Mouse (Mus musculus): Measurements from ENCODE around the gene Nek10.
A peak's percentile ranks its signal among the peaks of the same experiment; 100 is the strongest.
"Not testable (repeated sequence)": the region's sequence is repeated elsewhere in the genome, so short reads cannot be mapped to it uniquely, and the experiment has no call there.

Nek10 gene

DNA sequence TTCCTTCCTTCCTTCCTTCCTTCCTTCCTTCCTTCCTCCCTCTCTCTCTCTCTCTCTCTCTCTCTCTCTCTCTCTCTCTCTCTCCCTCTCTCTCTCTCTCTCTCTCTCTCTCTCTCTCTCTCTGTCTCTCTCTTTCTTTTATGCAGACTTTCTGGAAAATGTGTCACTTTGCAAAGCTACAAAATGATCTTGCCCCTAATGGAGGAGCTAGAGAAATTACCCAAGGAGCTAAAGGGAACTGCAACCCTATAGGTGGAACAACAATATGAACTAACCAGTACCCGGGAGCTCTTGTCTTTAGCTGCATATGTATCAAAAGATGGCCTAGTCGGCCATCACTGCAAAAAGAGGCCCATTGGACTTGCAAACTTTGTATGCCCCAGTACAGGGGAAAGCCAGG, at the start of gene Nek10:
TSS of gene Nek10 (plus strand) at position 301 of the 400 bp plus-strand sequence.
- DNase-seq (ENCODE audit: low spot score in 2 of 2): not testable (repeated sequence)

GRCm38 (mm10) chr14:14781169-14781568, 22.0 kb upstream of the Nek10 start:
- DNase-seq (ENCODE audit: low spot score in 2 of 2): no peak

GRCm38 (mm10) chr14:14784223-14784622, 19.0 kb upstream of the Nek10 start:
- no peak for DNase-seq (ENCODE audit: low spot score in 2 of 2)

- no peak for DNase-seq (ENCODE audit: low spot score in 2 of 2)
These were observed 16.2 kb upstream of the Nek10 start for GRCm38 (mm10) chr14:14786979-14787378.

DNA sequence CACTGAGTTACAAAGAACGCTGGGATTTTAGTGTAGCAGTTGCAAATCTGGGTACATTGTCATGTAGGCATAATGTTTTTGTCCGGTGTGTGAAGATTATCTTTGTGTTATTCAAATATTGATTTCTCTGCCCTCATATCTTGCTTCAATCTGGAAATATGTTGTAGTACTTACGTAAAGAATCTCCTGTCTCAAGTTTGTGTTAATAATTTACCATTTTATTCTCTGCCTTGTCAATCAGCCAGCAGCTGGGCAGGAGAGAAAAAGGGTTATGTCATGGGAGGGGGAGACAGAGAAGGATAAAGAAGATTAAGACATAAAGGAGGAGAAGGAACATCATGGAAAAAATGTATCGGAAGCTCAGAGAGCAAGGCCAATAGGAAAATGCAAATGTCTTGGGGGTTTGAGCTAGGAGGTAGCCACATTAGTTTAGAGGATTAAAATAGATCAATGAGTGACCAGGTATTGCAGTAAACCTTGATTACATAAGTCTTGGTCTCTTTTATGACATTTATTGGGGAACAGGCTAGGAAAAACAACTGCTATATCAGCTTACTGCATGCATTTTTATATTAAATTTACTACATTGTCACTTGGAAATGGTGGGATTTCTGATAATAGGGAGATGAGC, 13.3 kb upstream of the Nek10 start:
- no peak for DNase-seq (ENCODE audit: low spot score in 2 of 2)

DNA sequence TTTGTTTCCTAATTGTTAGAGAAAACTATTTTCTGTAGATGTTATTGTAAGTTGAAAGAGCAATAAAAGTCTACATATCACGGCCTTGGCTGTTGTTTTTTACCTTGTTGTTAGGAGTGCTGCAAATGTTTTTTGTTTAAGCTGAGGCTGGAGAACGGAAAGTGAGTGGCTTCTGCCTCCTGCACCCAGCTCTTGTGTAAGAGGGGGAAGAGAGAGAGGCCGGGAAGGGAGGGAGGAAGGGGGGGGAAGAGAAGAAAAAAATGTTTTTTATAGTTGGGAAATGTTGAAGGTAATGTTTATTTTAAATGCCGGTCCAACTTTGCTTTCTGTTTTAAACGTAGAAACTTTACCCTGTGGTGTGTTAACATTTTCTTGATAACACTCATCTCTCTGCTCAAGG, 3.4 kb upstream of the Nek10 start:
- no peak for DNase-seq (ENCODE audit: low spot score in 2 of 2)

DNA sequence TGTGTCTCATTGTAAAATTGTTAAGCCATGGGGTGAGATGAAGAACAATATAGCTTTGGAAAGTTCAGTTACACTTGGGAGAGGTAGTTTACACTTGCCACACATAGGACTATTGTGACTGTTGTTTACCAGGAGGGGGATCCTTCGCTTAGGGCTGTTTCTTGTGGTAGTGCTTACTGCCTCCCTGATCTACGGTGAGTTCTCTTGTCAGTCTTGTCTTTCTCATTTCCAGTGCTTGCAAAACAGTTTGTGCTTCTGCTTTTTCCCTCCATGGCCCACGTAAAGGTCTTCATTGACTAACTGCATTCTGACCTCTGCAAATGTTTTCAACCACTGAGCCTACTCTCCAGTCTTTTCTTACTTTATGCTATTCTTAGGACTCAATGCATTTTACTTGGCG, 2.9 kb upstream of the Nek10 start:
- no peak for DNase-seq (ENCODE audit: low spot score in 2 of 2)

DNA sequence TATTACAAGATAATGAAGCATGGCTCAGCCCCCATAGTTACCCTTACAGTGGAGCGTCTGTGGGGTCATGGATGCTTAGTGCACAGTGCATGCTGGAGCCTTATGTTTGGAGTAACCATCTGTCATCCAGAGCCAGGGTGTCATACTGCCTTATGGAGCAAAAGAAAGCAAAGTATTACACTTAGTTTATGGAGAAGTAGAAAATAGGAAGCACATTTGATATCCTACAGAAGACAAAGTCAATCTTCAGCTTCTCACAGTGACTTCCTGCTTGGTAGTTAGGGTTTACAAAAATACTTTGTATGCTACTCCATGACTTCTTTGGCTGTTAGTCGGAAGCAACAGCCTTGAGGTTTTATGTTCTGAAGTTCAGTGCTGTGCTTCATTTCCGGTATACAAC, 2.4 kb upstream of the Nek10 start:
- DNase-seq (ENCODE audit: low spot score in 2 of 2): no peak

GRCm38 (mm10) chr14:14803921-14804517, 804 bp downstream of the Nek10 start:
- peak; percentile 42 to 56 for DNase-seq (ENCODE audit: low spot score in 2 of 2)

DNA sequence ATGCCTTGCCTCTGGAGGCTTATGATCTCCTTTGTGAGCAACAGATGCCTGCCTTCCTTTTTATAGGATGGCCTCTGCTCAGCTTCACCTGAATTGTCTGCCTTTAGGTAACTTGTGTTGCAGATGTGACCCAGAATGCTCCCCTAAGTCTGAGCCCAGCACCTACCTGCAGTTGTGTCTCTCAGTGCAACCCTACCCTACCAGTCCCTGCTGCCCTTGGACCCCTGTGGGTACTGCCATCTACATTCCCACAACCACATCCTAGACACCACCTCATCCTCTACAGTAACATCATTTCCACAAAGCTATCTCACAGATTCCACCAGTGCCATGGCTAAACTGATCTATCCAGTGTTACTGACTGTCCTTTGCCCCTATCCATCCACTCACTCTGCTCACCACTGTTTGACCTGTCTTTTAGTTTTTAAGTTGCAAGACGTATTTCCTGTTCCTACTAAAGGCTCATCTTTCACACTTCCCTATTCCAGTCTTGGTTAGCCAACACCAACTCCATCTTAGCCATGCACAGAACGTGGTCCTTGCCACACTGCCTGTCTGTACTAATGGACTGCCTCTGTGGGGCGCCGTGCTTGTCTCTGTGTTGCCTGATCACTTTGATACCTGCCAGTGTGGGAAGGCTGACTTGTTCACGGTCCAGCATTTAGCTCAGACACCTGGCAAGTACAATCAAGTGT, 1.4 kb downstream of the Nek10 start:
- DNase-seq (ENCODE audit: low spot score in 2 of 2): no peak

DNA sequence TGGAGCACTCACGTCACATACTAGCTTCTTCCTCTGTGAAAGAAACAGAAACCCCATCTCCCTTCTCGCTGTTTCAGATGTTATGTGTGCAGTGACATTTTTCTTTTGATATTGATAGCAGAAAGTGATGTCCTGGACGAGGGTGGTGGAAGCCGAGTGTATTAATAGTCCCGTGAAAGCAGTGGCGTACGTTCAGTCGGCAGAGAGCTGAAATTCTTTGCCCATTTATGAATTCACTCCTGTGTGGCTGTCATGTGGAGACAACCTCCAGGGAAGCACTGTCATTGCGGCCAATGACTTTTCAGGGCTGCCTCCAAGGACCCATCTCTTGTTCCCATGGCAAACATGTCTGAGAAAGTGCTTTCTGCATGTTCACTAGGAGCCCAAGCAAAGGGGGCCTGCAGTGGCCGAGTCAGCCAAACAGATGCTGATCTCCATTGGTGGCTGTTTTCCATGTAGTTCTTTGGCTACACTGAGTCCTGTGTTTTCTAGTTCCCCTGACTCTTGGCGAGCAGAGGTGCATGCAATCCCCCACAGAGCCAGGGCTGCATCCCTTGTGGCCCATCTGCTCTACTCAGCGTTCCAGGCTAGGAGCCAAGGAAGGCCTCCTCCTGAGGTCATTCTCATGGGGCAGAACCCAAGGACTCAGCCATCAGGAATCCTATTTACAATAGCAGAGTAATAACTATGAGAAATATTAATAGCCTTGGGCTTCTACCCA, 29.5 kb downstream of the Nek10 start:
- peak in 1 of 2 experiments; percentile 40 for DNase-seq (ENCODE audit: low spot score in 2 of 2)

DNA sequence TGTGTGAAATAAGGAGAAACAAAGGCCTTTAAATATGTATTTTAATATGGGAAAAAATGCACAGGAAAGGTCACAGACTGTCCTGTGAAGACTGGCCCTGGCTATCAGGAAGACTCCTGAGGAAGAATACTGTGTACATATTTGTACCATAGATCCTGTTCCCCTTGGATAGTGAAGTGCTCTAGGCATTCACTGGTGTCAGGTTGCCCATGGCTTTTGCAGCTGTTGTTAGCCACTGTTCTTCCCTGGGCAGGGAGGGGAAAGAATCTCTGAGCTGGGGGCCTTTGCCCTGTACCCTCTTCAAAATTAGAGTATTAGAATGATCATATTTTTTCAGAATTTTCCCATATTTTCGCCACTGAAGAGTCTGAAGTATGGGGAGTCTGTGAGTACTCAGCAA, 30.3 kb downstream of the Nek10 start:
- DNase-seq (ENCODE audit: low spot score in 2 of 2): no peak

DNA sequence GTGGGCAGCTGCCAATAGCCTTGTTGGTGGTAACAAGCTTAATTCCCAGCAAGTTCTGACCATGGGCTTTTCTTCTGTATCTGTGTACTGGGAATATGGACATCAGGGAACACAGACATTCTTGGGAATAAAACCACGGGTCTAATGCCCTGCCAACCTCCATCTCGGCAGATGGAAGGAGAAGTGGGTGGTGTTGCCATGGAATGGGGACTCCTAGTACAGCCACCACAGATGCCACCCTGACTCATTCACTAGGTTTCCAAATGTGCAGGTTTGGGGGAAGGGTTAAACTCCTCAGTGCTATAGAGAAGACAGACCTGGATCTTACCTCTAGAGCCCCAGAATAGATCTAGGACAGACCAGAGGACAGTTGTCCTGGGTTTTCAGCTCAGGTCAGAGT, 31.1 kb downstream of the Nek10 start:
- DNase-seq (ENCODE audit: low spot score in 2 of 2): peak in 1 of 2 experiments; percentile 32

GRCm38 (mm10) chr14:14837627-14838026, 34.4 kb downstream of the Nek10 start:
- DNase-seq (ENCODE audit: low spot score in 2 of 2): no peak

DNA sequence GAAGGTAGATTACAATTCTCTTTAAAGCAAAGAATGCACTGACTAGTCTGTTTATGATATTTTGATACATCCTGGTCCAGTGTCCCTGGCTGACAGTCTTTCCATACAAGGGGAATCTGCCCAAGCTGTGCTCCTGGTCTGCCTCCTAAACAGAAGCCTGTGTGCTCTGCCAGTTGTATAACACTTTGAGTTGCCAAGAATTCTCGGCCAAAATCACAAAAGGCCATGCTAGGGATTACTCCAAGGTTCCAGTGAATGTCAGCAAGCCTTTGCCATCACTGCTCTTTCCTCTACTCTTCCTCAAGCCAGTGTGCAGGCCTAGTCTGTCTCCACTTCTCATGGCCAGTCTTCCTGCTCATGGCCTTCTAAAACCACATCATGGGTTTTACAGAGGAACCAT, 34.9 kb downstream of the Nek10 start:
- DNase-seq (ENCODE audit: low spot score in 2 of 2): no peak

DNA sequence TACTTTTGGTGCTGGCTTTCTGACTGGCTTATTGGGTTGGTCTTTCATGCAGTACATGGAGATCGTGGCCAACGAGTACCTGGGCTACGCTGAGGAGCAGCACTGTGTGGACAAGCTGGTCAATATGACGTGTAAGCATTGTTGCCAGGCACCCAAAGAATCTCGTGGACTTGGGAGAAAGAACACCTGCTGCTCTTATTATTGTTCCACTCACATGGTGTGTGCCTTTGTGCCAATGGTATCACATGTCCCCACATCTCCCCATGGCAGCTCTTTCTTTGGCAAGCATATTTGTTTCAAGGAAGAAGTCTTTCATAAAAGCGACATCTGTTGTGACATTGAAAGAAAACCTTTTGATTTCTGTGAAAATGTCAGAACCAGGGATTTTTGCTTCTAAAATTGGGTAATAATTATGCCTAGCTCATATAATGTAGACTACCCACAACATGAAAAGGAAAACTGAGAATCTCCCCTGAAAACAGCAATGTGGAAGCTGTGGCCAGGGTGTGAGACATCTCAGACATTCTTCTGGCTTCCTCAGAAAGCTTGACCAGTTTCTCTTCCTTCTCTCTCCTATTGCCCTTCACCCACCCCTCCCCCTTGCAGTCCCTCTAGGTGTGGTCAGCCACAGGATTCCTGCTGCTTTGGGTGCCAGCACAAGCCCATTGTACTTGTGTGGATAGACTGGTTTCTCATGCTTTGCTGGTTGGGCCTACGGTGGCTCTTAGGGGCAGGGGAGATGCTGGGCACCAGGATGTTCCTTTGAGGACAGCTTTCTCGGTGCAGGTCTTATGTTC, 39.7 kb downstream of the Nek10 start:
- no peak for DNase-seq (ENCODE audit: low spot score in 2 of 2)

GRCm38 (mm10) chr14:14852838-14853237, 49.6 kb downstream of the Nek10 start:
- DNase-seq (ENCODE audit: low spot score in 2 of 2): no peak

DNA sequence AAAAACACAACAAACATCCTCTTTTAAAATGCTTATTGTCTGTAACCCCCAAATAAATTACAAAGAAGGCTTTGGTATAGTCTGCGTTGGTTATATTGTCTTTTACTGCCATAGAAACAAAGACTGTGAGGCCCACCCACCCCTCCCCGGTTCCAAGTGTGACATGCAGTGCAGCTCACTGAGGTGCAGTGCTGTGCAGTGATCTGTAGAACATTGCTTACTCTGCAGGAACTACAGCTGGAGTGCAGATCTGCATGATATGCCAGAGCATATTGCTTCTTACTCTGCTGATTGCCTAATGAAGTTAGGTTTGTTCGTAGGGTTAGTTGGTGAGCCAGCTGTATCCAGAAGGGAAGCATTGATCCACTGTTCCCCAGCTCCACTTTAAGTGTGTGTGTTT, 57.1 kb downstream of the Nek10 start:
- no peak for DNase-seq (ENCODE audit: low spot score in 2 of 2)

GRCm38 (mm10) chr14:14863690-14864356, 60.6 kb downstream of the Nek10 start:
- DNase-seq (ENCODE audit: low spot score in 2 of 2): peak in 1 of 2 experiments; percentile 80

DNA sequence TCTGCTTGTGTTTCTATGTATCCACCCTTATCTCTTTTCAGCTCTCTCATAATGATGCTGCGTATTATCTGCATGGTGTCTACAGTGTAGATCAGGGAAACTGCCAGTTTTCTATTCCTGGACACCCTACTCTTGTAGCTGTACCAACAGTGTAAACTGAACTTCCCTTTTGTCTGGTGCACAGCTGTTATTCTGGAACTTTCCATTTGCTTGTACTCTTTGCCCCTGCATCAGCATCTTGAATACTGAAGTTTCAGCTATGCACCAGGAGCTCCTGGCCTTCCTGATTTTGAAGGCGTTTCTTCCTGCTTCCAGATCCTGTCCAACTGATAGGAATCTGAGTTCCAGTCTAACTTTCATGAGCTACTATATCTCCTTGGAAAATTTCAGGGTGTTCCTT, 66.0 kb downstream of the Nek10 start:
- no peak for DNase-seq (ENCODE audit: low spot score in 2 of 2)

DNA sequence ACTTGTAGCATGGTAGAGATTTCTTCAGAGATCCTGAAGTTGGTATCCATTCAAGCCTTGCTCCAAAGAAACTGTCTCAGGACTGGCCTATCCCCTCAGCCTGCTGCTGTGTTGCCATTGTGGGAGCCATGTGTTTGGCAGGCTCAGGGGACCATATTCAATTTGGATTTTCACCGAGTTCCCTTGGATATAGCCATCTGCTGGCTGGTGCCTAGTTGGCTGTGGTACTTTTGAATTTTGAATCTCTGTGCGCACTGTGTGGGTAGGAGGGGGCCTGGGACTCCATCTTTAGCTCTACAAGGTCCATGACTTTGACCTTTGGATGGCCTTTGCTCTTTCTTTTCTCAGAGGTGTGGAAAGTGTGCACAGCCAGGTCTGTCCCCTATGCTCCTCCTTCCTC, 66.8 kb downstream of the Nek10 start:
- DNase-seq (ENCODE audit: low spot score in 2 of 2): no peak
